Mouse (Mus musculus) R1 (cell line): ENCODE results near the gene Smad3.

ENCODE experiments used
- DNase-seq: peaks from one replicate; pipeline ENCODE4 v3.0.0-alpha.2; 2018; ENCODE audit warnings: low read depth, low spot score

Gene Smad3

GRCm38 (mm10) chr9:63757865-63758440 lies at the start of gene Smad3:
TSS of gene Smad3 (minus strand) at chr9:63757994.
- peak; percentile 88 for DNase-seq

DNA sequence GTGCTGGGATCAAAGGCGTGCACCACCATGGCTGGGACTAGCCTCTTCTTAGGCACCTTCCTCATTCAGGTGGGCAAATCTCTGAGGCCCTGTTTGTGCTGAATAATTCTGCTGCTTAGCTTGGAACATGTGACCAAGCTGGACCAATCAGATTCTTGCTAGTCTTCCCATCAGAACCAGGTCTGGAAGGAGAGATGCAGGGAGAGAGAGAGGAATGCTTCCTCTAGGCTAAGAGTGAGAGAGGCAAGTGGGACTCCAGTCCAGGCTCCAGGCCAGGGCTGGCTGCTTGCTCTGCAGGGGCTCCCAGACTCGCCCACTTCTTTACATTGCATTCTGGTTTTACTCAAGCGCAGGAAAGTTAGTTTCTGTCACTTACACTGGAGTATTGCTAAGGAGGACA lies 47.1 kb upstream of the Smad3 start:
- DNase-seq: peak; percentile 74

- DNase-seq: peak; percentile 99
Observed at GRCm38 (mm10) chr9:63803181-63803591, 45.4 kb upstream of the Smad3 start.

DNA sequence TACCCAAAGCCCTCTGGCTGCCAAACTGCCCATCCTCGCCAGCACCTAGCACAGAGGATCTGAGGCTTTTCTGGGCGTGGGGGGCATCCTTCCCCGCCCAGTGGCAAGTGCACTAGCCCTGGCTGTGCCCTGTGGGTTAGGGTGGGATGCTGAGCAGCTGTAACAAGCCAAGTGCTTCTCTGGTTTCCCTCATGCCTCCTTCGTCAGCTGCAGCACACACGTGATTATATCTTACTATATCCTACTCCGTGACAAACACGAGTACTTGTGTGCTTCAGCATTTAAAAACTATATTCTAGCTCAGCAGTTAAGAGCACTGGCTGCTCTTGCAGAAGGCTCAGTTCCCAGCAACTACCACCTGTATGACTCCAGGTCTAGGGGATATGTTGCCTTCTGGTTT lies 44.7 kb upstream of the Smad3 start:
- DNase-seq: no peak

DNA sequence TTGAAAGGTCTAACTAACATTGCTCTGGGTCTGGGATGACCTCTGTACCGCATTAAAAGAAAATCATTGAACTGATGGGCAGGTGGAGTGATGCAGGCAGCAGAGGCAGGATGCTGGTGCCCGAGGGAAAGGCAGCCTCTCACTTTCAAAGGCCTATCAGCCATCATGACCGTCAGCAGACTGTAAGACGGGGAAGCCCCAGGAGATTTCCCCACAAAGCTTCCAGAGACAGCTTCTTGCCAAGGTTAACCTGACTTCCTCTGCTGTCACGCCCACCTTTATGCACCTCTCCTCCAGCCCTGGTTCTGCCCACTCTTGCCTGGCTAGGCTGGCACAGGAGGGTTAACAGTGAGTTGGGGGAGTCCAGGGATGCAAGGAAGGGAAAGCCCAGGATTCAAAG lies 44.3 kb upstream of the Smad3 start:
- no peak for DNase-seq

- no peak for DNase-seq
Observed at GRCm38 (mm10) chr9:63796429-63796828, 38.6 kb upstream of the Smad3 start.

- no peak for DNase-seq
Observed at GRCm38 (mm10) chr9:63793731-63794495, 36.1 kb upstream of the Smad3 start.

DNA sequence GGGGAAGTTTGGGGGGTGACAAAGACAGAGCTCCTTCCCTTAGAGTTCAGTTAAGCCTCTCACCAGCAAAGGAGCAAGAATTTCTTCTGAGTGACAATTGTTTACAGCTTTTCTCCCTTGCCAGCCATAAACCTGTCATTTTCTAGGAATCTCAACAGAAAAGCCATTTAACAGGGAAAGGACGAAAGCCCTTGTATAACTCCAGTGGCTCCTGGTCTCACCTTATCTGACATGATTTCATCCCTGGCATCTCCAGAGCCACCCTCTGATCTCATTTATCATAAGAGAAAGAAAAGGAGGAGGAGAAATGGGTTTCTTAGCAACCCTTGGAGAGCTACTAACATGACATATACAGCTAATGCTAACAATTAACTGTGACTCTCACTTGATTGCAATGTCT lies 33.9 kb upstream of the Smad3 start:
- no peak for DNase-seq

- DNase-seq: no peak
Observed at GRCm38 (mm10) chr9:63791275-63791674, 33.5 kb upstream of the Smad3 start.

GRCm38 (mm10) chr9:63790222-63790621 lies 32.4 kb upstream of the Smad3 start:
- no peak for DNase-seq

DNA sequence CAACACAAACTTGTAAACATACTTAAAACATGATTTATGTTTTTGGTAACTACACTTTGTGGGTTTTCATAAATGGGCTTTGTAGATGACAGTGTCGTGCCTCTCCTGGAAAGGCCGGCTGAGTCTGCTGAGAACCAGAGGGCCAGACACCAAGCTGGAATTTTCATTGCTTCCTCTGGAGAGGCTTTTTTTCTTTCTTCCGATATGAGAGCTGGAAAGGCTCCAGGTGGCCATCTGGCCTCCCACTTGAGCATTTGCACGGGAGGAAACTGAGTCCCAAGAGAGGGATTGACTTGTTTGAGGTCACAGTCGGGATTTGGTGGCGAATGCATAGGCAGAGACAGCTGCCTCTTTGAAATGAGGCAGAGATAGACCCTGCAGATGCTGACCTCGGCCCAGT lies 31.6 kb upstream of the Smad3 start:
- DNase-seq: no peak

GRCm38 (mm10) chr9:63787606-63788005 lies 29.8 kb upstream of the Smad3 start:
- no peak for DNase-seq

- DNase-seq: no peak
Observed at GRCm38 (mm10) chr9:63787086-63787485, 29.3 kb upstream of the Smad3 start.

GRCm38 (mm10) chr9:63786026-63786670 lies 28.4 kb upstream of the Smad3 start:
- DNase-seq: peak; percentile 63

GRCm38 (mm10) chr9:63785492-63785891 lies 27.7 kb upstream of the Smad3 start:
- DNase-seq: no peak

DNA sequence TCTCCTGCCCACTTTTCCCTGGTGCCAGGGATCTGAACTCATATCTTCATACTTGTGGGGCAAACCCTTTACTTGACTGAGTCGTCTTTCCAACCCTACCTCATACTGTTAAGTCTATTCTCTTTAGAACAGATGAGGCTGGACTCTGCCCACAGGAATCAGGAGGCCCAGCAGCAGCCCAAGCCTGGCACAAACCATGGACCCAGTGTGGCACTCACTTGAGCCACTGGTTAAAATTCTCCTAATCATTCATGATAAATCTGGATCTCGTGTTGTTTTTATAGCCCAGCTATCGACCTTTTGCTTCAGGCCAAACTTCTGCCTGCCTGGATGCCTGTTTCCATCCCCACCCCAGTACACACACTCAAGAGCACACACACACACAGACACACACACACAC lies 26.8 kb upstream of the Smad3 start:
- no peak for DNase-seq

- DNase-seq: no peak
Observed at GRCm38 (mm10) chr9:63782744-63783143, 24.9 kb upstream of the Smad3 start.

DNA sequence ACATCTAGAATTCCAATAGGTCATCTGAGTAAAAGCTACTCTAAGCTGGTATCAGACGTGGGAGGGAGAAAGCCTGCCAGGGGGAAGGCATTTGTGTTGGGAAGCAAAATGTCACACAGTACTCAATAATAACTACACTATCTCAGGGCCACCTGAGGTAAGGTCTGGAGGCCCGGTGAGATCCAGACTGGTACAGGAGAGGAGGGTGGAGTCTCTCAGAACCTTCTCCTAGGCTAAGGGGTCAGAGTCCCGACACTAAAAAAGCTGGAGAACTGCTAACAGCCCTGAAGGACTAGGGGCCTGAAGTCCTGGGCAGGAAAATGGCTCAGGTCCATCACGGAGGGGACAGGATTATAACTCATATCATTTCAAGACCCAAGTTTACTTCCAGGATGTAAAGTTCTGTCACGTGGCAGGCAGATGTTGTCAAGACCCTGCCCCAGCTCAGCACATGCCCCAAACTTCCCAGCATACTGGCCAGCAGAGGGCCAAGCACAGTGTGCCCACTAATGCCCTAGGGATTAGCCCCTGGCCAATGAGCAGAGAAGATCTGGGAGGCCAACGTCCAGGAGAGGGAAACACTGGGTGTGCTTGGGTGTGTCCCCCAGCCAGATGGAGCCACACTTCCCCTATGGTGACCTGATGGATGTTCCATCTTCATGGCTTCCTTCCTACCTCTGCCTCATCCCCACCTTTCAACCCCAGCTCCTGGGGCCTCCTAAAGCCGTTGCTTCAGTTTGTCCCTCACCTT lies 24.1 kb upstream of the Smad3 start:
- no peak for DNase-seq

GRCm38 (mm10) chr9:63779950-63780887 lies 22.4 kb upstream of the Smad3 start:
- no peak for DNase-seq

DNA sequence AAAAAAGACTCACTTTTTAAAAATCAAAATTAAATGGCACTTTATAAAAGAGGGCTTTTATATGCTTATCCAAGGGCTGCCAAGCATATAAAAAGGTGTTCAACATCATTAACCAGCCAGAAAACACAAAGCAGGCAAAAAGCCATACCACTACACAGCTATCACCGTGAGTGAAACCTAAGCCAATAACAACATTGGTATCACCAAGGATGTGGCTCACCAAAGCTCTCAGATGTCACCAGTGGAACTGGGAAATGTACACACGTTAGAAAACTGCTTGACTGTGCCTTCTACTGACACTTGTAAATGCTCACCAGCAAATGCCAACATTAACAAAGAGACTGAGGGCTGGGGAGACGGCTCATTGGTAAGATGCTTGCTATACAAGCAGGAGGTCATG lies 18.9 kb upstream of the Smad3 start:
- no peak for DNase-seq

DNA sequence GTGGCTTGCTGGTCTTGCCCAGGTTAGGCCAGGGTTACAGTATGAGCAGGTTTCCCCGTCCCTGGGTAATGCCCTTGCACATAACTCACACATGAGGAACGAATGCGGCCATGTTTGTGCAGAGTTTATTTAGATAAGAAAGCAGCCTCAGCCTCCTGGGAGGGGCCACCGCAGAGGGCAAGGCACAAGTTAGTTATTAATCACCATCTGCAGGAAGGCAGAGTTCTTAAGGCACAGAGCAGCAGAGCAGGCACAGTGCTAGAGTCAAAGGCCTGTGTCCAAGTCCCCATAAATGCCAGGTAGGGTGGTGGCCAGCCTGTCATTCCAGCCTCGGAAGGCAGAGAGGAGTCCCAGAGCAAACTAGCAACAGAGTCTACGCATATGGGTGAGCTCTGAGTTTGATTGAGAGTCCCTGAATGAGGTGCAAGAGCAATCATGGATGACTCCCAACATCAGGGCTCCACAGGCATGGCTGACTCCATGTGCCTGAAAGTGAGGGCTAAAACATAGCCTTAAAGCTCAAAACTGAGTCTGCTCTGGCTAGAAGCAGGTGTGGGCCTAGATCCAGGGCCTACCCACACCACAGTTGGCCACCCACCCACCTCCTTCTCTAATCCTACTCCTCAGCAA lies 17.2 kb upstream of the Smad3 start:
- no peak for DNase-seq
